Mouse (Mus musculus) stomach, postnatal 0 days (tissue): ENCODE data around the gene Mesp1.

Experiments used
- CTCF ChIP-seq: IDR thresholded peaks from 2 replicates; pipeline ENCODE4 v1.5.1; 2016; ENCODE audit warnings: antibody characterized with exemption, low read depth, mild to moderate bottlenecking, moderate library complexity
- EP300 ChIP-seq: optimal IDR thresholded peaks from 2 replicates; pipeline ENCODE3; 2016; ENCODE audit warnings: antibody characterized with exemption

DNA sequence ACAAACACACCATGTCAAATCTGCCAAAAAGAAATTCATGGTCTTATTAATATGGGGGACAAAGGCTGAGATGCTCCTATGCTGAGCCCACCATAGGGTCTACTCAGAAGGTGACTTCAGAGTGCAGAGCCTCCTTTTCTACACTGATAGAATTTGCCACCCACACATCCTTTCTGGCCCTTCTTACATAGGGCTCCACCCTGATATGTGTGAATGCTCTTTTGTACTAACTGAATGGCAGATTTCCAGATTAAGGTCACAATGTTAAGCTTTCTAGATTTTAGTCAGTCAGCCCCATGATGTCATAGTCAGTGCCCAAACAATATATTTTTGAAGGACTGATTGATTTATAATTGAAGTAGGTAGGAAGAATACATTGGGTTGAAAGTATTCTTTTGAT is 33.8 kb downstream of the Mesp1 start:
- no peak for TF ChIP-seq CTCF
- TF ChIP-seq EP300 = no peak
